ENCODE assay signal across 30 mouse cellular contexts in genomic region chr13:90760516-90761050, GRCm38 (mm10).
DNase-seq lines count a peak whose midpoint lies in the region; ATAC-seq lines count a peak whose summit lies in the region.
"Had no signal": no experiment of that assay in that cellular context is flagged by ENCODE, and none has a peak within 500 bp of the region (broad histone marks: within the 10 kb centered on the region; RNA-seq: fewer than 3 reads in every experiment).

No protein-coding gene starts in this region.

- WGBS in limb, embryonic 11.5 days = 12% methylated on average over 4 of the region's 4 CpGs

- H3K4me1 ChIP-seq in limb, embryonic 11.5 days (ENCODE audit: control insufficient read depth, insufficient read depth, low read length) = peaks cover 7% of the 10 kb centered on the region
- H3K4me1 ChIP-seq: embryonic facial prominence, embryonic 15.5 days; forebrain, embryonic 13.5 days; hindbrain, embryonic 12.5 days; limb, embryonic 15.5 days; liver, embryonic 13.5 days; megakaryocyte, embryonic 14.5 days had no signal

- ATAC-seq in limb, embryonic 11.5 days (ENCODE audit: insufficient number of reproducible peaks, low FRiP score, low TSS enrichment, low read depth) = peak; percentile 74
- ATAC-seq: forebrain, embryonic 13.5 days; hindbrain, postnatal 0 days; intestine, embryonic 16.5 days; lung, postnatal 0 days had no signal

- no peaks in the 10 kb centered on the region for H3K9me3 ChIP-seq in limb, embryonic 11.5 days (ENCODE audit: control insufficient read depth, low read length)
- H3K9me3 ChIP-seq: embryonic facial prominence, embryonic 15.5 days; forebrain, embryonic 13.5 days; heart, embryonic 10.5 days; heart, embryonic 15.5 days; hindbrain, embryonic 12.5 days; limb, embryonic 15.5 days; liver, embryonic 13.5 days; megakaryocyte, embryonic 14.5 days had no signal

- intact Hi-C loops in heart, postnatal 14 days (cut with DNase I) = no loop called here

- no peak overlapping the region for H3K4me3 ChIP-seq in limb, embryonic 11.5 days (ENCODE audit: low read depth, low read length)
- H3K4me3 ChIP-seq: embryonic facial prominence, embryonic 15.5 days; forebrain, embryonic 13.5 days; heart, embryonic 10.5 days; heart, embryonic 15.5 days; hindbrain, embryonic 12.5 days; left cerebral cortex, adult 2 months; limb, embryonic 15.5 days; liver, embryonic 13.5 days; megakaryocyte, embryonic 14.5 days had no signal

- no peaks in the 10 kb centered on the region for H3K36me3 ChIP-seq in limb, embryonic 11.5 days (ENCODE audit: control insufficient read depth, insufficient read depth, low read length)
- H3K36me3 ChIP-seq: embryonic facial prominence, embryonic 15.5 days; heart, embryonic 10.5 days; heart, embryonic 15.5 days; hindbrain, embryonic 12.5 days; limb, embryonic 15.5 days; liver, embryonic 13.5 days had no signal

- no peak overlapping the region for H3K27ac ChIP-seq in limb, embryonic 11.5 days (replicated peaks; ENCODE audit: low read depth, low read length)
- H3K27ac ChIP-seq: embryonic facial prominence, embryonic 15.5 days; forebrain, embryonic 13.5 days; heart, embryonic 10.5 days; heart, embryonic 15.5 days; hindbrain, embryonic 12.5 days; hindbrain, postnatal 0 days; left cerebral cortex, adult 2 months; limb, embryonic 15.5 days; liver, embryonic 13.5 days had no signal

- no peak overlapping the region for H3K4me2 ChIP-seq in limb, embryonic 11.5 days (ENCODE audit: low read depth, severe bottlenecking)
- H3K4me2 ChIP-seq: embryonic facial prominence, embryonic 15.5 days; forebrain, embryonic 13.5 days; heart, embryonic 15.5 days; hindbrain, embryonic 12.5 days; limb, embryonic 15.5 days; liver, embryonic 13.5 days had no signal

- H3K9ac ChIP-seq in limb, embryonic 11.5 days (ENCODE audit: low read length) = no peak overlapping the region
- H3K9ac ChIP-seq: embryonic facial prominence, embryonic 15.5 days; forebrain, embryonic 13.5 days; heart, embryonic 15.5 days; hindbrain, embryonic 12.5 days; limb, embryonic 15.5 days; liver, embryonic 13.5 days had no signal

- DNase-seq in kidney, postnatal 36 days = peak; percentile 13 to 36
- DNase-seq in kidney, postnatal 14 days = no peak
- DNase-seq in embryo, embryonic 9.5 days (ENCODE audit: extremely low spot score) = peak; percentile 35
- DNase-seq in limb, embryonic 11.5 days (ENCODE audit: low spot score) = peak; percentile 59
- no peak for DNase-seq in heart, postnatal 14 days
- DNase-seq in heart, adult 9 months (ENCODE audit: low spot score in 2 of 2) = no peak
- DNase-seq: adrenal gland, adult 2 months; adrenal gland, postnatal 36 days; B cell, adult 2 months; cerebellum, adult 2 months; cerebellum, postnatal 14 days; gastrocnemius, postnatal 14 days; heart, postnatal 36 days; liver, embryonic 13.5 days; lung, adult 18-20 months; lung, postnatal 4 days; midbrain, embryonic 14.5 days; thymus, adult 2 months; thymus, postnatal 36 days had no signal

- no peaks in the 10 kb centered on the region for H3K27me3 ChIP-seq in limb, embryonic 11.5 days (ENCODE audit: control insufficient read depth, insufficient read depth, low read length)
- H3K27me3 ChIP-seq: embryonic facial prominence, embryonic 15.5 days; forebrain, embryonic 13.5 days; heart, embryonic 15.5 days; hindbrain, embryonic 12.5 days; limb, embryonic 15.5 days; liver, embryonic 13.5 days; megakaryocyte, embryonic 14.5 days had no signal

Comparison
In these comparisons a context has a peak if more than half of its experiments do, and no peak if none do; other contexts are left out.
1. DNase-seq: peak in kidney, postnatal 36 days (2 of 2), embryo, embryonic 9.5 days (single experiment) and limb, embryonic 11.5 days (single experiment); none in kidney, postnatal 14 days (single experiment), heart, postnatal 14 days (0 of 2) and heart, adult 9 months (0 of 2).